Mouse (Mus musculus) olfactory bulb, adult 2 months (tissue): ENCODE data around the gene Hmgn1.

Source experiments
- CTCF ChIP-seq: fragments of 200-500 bp; IDR thresholded peaks from 2 replicates; pipeline ENCODE4 v1.5.1; 2012; ENCODE audit warnings: low read depth, mild to moderate bottlenecking, low read length, moderate library complexity; ENCODE audit not compliant: insufficient read depth
- POLR2A ChIP-seq: fragments of 200-500 bp; IDR thresholded peaks from 2 replicates; pipeline ENCODE4 v1.6.1; 2012; ENCODE audit warnings: mild to moderate bottlenecking, low read depth, low read length, moderate library complexity; ENCODE audit not compliant: insufficient read depth

DNA sequence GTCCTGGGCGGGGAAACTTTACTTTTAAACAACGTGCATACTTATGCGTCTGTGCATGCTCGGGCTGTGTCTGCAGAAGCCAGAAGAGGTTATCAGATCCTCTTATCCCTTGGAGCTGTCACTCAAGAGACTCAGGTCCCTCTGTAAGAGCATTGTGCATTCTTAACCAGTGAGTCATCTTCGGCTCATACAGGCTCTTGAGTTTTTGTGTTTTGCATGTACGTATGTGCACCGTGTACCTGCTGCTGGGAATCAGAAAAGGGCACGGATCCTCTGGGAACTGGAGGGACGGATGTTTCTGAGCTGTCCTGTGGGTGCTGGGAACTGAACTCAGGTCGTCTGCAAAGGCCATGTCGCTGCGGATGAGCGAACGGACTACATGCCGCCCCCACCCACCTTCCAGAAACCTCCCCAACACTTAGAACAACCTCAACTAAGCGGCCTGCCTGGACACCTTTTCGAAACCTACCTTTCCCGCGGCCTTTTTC, 801 bp downstream of the Hmgn1 start:
- TF ChIP-seq CTCF (no peak), POLR2A (no peak)
